Mouse (Mus musculus) liver, embryonic 14.5 days (tissue): ENCODE results near the gene Pqlc3. TPM values are rescaled to one million over a fixed set of nuclear protein-coding genes. Genes with fewer than 3 reads are reported as not detected.

Experiments
- ATAC-seq: fragments of 200-750 bp; cut with Nextera tagmentation; 2 replicates; pipeline ENCODE4 v1.8.0; 2017; ENCODE audit warnings: moderate number of reproducible peaks, mild to moderate bottlenecking, moderate library complexity; ENCODE audit not compliant: insufficient read depth
- DNase-seq, 3 experiments: peaks; one replicate each; pipeline ENCODE4 v3.0.0-alpha.2; 2012 to 2013; ENCODE audit warnings: low read depth in 3 of 3, low spot score in 3 of 3
- H3K27ac ChIP-seq: fragments of 300-500 bp; sonication (generic); 2 replicates; pipeline ENCODE4 v1.5.1; 2014; ENCODE audit warnings: moderate library complexity, mild to moderate bottlenecking, control low read depth, inconsistent platforms
- H3K27me3 ChIP-seq: fragments of 300-500 bp; sonication (generic); 2 replicates; pipeline ENCODE4 v1.6.1; 2014; ENCODE audit warnings: mild to moderate bottlenecking, low read length, moderate library complexity; ENCODE audit not compliant: control insufficient read depth, insufficient read depth
- H3K36me3 ChIP-seq: fragments of 300-500 bp; sonication (generic); replicated peaks from 2 replicates; pipeline ENCODE4 v1.6.1; 2014; ENCODE audit warnings: low read depth; ENCODE audit not compliant: control insufficient read depth, insufficient read depth
- H3K4me1 ChIP-seq, 2 experiments: fragments of 200-500 bp in 1 of 2; fragments of 300-500 bp in 1 of 2; sonication (generic) in 1 of 2; replicated peaks; 2 replicates each; pipeline ENCODE4 v1.6.1; 2012 to 2014; ENCODE audit warnings: antibody characterized with exemption in 1 of 2, inconsistent platforms in 1 of 2, low read length in 1 of 2; ENCODE audit not compliant: control insufficient read depth in 2 of 2, insufficient read depth in 2 of 2
- H3K4me2 ChIP-seq: fragments of 300-500 bp; sonication (generic); 2 replicates; pipeline ENCODE4 v1.6.1; 2014; ENCODE audit warnings: low read depth, mild to moderate bottlenecking, control low read depth, moderate library complexity
- H3K4me3 ChIP-seq, 2 experiments: fragments of 200-500 bp in 1 of 2; fragments of 300-500 bp in 1 of 2; sonication (generic) in 1 of 2; 2 replicates each; pipeline ENCODE4 v1.5.1; 2012 to 2014; ENCODE audit warnings: low read depth in 2 of 2, low read length in 2 of 2, mild to moderate bottlenecking in 2 of 2, control low read depth in 1 of 2, inconsistent platforms in 1 of 2, moderate library complexity in 1 of 2; ENCODE audit not compliant: insufficient read depth in 1 of 2
- H3K9ac ChIP-seq: fragments of 300-500 bp; sonication (generic); replicated peaks from 2 replicates; pipeline ENCODE4 v1.6.1; 2014; ENCODE audit warnings: mild to moderate bottlenecking, control low read depth, moderate library complexity
- H3K9me3 ChIP-seq: fragments of 300-500 bp; sonication (generic); 2 replicates; pipeline ENCODE4 v1.6.1; 2016; ENCODE audit warnings: low read length, mixed read lengths; ENCODE audit not compliant: control insufficient read depth
- CTCF ChIP-seq: IDR thresholded peaks from 2 replicates; pipeline ENCODE4 v1.5.1; 2016; ENCODE audit warnings: antibody characterized with exemption, low read depth, control low read depth
- EP300 ChIP-seq: IDR thresholded peaks from 2 replicates; pipeline ENCODE4 v1.6.1; 2016; ENCODE audit warnings: antibody characterized with exemption, low read depth
- WGBS: fragments of 180-500 bp; shearing (Covaris S2); extraction: QIAGEN DNeasy Blood & Tissue Kit; methylation state at CpG from one replicate; pipeline ENCODE4 v1.1.7; 2014; ENCODE audit not compliant: insufficient replicate concordance; 5-methylcytosine and 5-hydroxymethylcytosine counted together
- polyA plus RNA-seq, 2 experiments: library from polyadenylated mRNA; depleted of rRNA in 1 of 2; stranded (reverse) in 1 of 2; unstranded in 1 of 2; fragments of >200 nt; fragmentation: Nextera tagmentation in 1 of 2; extraction: Ambion mirVana in 1 of 2; gene quantifications; 2 replicates each; pipeline versions ENCODE4 v1.2.1 to v1.2.3; 2012 to 2014

Pqlc3 gene
- polyA plus RNA-seq, 2 experiments, result 3.3 to 5.0 TPM

DNA sequence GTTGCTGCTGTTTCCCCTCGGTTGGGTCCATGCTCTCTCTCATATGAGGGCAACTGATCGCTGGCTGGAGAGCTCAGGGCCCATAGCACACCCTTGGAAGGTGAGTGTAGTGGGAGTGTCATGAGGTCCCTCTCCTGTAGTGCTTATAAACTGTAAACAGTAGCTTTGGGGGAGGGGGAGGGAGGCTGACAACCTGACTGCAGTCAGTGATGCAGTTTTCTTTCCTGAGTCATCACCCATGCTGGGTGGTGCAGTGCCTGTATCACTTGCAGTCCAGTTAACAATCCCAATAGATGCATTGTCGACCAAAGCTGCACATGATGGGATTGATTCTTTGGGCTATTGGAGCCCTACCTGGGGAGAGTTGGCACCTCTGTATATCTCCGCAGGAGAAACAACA, 1.0 kb upstream of the Pqlc3 start:
- Histone ChIP-seq H3K9me3 (no peaks in the 10 kb centered on the region), H3K9ac (no peak overlapping the region), H3K36me3 (no peaks in the 10 kb centered on the region), H3K4me3 (no peak overlapping the region), H3K4me1 (peaks cover 12 to 25% of the 10 kb centered on the region in 2 experiments), H3K27ac (no peak overlapping the region), H3K4me2 (peak overlapping the region; percentile 5; the same call in 1 of the 2 replicates), H3K27me3 (peaks cover 4% of the 10 kb centered on the region)
- no peak for TF ChIP-seq CTCF
- TF ChIP-seq EP300, result no peak
- DNase-seq (no peak), ATAC-seq (no peak)
- 47% methylated on average over 4 of the region's 4 CpGs for WGBS

DNA sequence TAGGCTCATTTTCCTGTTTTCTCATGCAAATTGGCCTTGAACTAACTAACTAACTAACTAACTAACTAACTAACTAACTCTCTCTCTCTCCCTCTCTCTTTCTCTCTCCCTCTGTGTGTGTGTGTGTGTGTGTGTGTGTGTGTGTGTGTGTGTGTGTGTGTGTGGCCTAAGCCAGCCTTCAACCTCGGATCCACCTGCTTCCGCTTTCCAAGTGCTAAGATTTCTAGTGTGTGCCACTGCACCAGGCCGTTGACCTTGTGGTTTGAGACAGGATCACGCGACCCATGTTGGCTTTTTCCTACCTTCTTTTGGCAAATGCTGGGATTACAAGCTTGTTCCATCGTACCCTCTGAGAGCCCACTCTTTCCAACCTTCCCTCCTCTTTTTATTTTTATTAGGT, 420 bp upstream of the Pqlc3 start:
- Histone ChIP-seq H3K4me3 (no peak overlapping the region), H3K27ac (no peak overlapping the region), H3K4me1 (peaks cover 12 to 25% of the 10 kb centered on the region in 2 experiments), H3K4me2 (peak overlapping the region; percentile 82), H3K9ac (no peak overlapping the region), H3K9me3 (no peaks in the 10 kb centered on the region), H3K27me3 (peaks cover 4% of the 10 kb centered on the region), H3K36me3 (no peaks in the 10 kb centered on the region)
- WGBS, result 45% methylated on average over 6 of the region's 6 CpGs
- no peak for DNase-seq
- TF ChIP-seq EP300 (no peak), CTCF (no peak)
- no peak for ATAC-seq

DNA sequence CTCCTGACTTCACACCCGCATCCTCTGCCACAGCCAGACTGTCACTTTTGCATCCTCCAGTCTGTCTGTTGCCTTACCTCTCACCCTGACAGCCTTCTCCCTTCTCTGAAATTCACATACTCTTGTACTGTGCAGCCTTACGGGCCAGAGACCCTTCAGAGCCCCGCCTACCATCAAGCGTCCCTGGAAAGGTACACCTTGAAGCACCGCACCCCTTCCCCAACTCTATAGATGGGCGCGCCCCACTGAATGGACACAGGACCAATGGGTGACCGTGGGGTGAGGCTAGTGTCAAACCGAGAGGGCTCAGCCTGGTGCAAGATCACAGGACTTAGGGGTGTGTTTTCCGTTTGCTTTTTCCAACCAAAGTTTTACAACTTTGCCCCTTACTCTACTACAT, 1.1 kb downstream of the Pqlc3 start:
- H3K4me2 ChIP-seq, result peak overlapping the region; percentile 82
- H3K27ac ChIP-seq, result no peak overlapping the region
- H3K9ac ChIP-seq, result peak overlapping the region; percentile 68
- H3K4me3 ChIP-seq, result peak overlapping the region; percentile 60 to 71
- ATAC-seq (no peak), DNase-seq (no peak)
- TF ChIP-seq EP300 (no peak), CTCF (no peak)
- peaks cover 4% of the 10 kb centered on the region for H3K27me3 ChIP-seq
- peaks cover 12 to 28% of the 10 kb centered on the region in 2 experiments for H3K4me1 ChIP-seq
- WGBS, result 8% methylated on average over 10 of the region's 10 CpGs
- no peaks in the 10 kb centered on the region for H3K36me3 ChIP-seq
- no peaks in the 10 kb centered on the region for H3K9me3 ChIP-seq

DNA sequence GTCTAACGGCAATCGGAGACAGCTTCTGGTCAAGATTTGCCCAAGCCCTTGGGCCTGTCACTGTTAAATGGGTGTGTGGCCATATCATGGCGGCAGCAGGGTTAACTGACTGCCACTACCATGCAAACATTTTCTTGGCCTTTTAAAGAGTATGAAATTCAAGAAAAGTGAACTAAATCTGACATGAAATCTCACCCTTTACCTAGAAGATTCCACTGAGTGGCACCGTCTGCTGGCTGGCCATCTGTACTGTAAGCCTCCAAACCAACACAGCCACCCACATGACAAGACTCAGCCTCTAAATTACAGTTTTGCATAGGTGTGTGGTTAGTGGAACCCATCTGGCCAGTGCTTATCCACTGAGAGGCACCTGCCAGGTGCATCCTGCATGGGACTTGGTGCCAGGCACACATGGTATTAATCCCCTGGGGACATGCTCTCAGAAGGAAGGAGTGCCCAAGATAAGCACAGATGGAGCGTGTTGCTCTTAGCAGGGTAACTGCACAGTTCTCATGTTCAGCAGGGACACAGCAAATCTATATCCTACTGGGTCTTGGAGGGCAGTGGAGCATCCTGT, 3.2 kb downstream of the Pqlc3 start:
- Histone ChIP-seq H3K4me3 (no peak overlapping the region), H3K36me3 (no peaks in the 10 kb centered on the region), H3K27me3 (peaks cover 4% of the 10 kb centered on the region), H3K9me3 (no peaks in the 10 kb centered on the region), H3K4me2 (no peak overlapping the region), H3K27ac (no peak overlapping the region), H3K4me1 (peaks cover 12 to 25% of the 10 kb centered on the region in 2 experiments), H3K9ac (no peak overlapping the region)
- TF ChIP-seq CTCF, result no peak
- no peak for TF ChIP-seq EP300
- DNase-seq (no peak), ATAC-seq (no peak)
- 75% methylated on average over 5 of the region's 5 CpGs for WGBS

DNA sequence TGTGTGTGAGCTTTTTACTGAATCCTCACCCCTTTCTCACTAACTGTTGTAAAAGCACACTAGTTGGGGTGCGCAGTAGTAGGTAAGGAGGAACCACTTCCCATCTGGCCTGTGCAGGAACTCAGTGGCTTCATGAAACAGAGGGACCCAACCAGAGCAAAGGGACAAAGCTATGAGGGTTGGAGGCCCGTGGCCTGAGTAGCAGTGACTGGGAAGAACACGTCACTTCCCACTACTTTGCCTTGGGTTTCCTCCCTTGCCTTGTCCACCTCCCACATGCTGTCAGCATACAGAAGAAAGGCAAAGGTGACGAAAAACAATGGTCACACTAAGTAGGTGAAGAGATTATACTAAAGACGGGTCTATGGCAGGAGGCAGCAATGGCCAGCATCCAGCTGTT, 3.9 kb downstream of the Pqlc3 start:
- Histone ChIP-seq H3K4me1 (peaks cover 12 to 22% of the 10 kb centered on the region in 2 experiments), H3K36me3 (no peaks in the 10 kb centered on the region), H3K4me3 (no peak overlapping the region), H3K27ac (no peak overlapping the region), H3K4me2 (no peak overlapping the region), H3K9me3 (no peaks in the 10 kb centered on the region), H3K27me3 (peaks cover 4% of the 10 kb centered on the region), H3K9ac (no peak overlapping the region)
- no peak for TF ChIP-seq CTCF
- TF ChIP-seq EP300, result no peak
- DNase-seq (no peak), ATAC-seq (no peak)
- 71% methylated on average over 5 of the region's 5 CpGs for WGBS
